Mouse (Mus musculus) thymus, adult 2 months (tissue): ENCODE results near the gene C1rl. TPM values are rescaled to one million over a fixed set of nuclear protein-coding genes. Genes with fewer than 3 reads are reported as not detected.
"Not testable (repeated sequence)": the region's sequence is repeated elsewhere in the genome, so short reads cannot be mapped to it uniquely, and the experiment has no call there.

Experiments used
- DNase-seq: peaks from one replicate; pipeline ENCODE4 v3.0.0; 2021
- H3K27ac ChIP-seq: fragments of 200-500 bp; 2 replicates; pipeline ENCODE4 v1.5.1; 2012; ENCODE audit warnings: low read length, control low read depth; ENCODE audit not compliant: control insufficient read depth, insufficient read depth
- H3K27me3 ChIP-seq: fragments of 200-500 bp; 2 replicates; pipeline ENCODE4 v1.6.1; 2012; ENCODE audit warnings: mild to moderate bottlenecking, low read length, moderate library complexity, mixed read lengths; ENCODE audit not compliant: control insufficient read depth, insufficient read depth
- H3K36me3 ChIP-seq: fragments of 200-500 bp; 2 replicates; pipeline ENCODE4 v1.6.1; 2012; ENCODE audit warnings: mild to moderate bottlenecking, low read length, moderate library complexity; ENCODE audit not compliant: control insufficient read depth, insufficient read depth
- H3K4me1 ChIP-seq: fragments of 200-500 bp; replicated peaks from 2 replicates; pipeline ENCODE4 v1.6.1; 2012; ENCODE audit warnings: low read length; ENCODE audit not compliant: control insufficient read depth, insufficient read depth
- H3K4me3 ChIP-seq: fragments of 200-500 bp; 2 replicates; pipeline ENCODE4 v1.5.1; 2012; ENCODE audit warnings: mild to moderate bottlenecking, low read length, control low read depth, moderate library complexity; ENCODE audit not compliant: control insufficient read depth, insufficient read depth
- CTCF ChIP-seq: fragments of 200-500 bp; IDR thresholded peaks from 2 replicates; pipeline ENCODE4 v1.5.1; 2012; ENCODE audit warnings: mild to moderate bottlenecking, control low read depth, low read length, moderate library complexity, borderline replicate concordance; ENCODE audit not compliant: control insufficient read depth, poor library complexity, insufficient read depth; ENCODE audit errors: extremely low read depth
- POLR2A ChIP-seq: fragments of 200-500 bp; IDR thresholded peaks from 2 replicates; pipeline ENCODE4 v1.6.1; 2012; ENCODE audit warnings: mild to moderate bottlenecking, low read length, control low read depth, moderate library complexity; ENCODE audit not compliant: control insufficient read depth, poor library complexity, insufficient read depth; ENCODE audit errors: extremely low read depth
- WGBS: fragments of 180-500 bp; shearing (Covaris S2); methylation state at CpG from one replicate; pipeline ENCODE4 v1.1.7; 2018; 5-methylcytosine and 5-hydroxymethylcytosine counted together
- polyA plus RNA-seq: library from polyadenylated mRNA; depleted of rRNA; stranded (reverse); fragments of >200 nt; gene quantifications from 2 replicates; pipeline ENCODE4 v1.2.3, GENCODE M21; 2012

Gene C1rl
- polyA plus RNA-seq, 1 experiment = 1.2 TPM

GRCm38 (mm10) chr6:124501473-124501872 is 8.6 kb downstream of the C1rl start:
- no peak for DNase-seq
- 91% methylated on average over 4 of the region's 4 CpGs for WGBS
- no peak overlapping the region for H3K4me3 ChIP-seq
- TF ChIP-seq CTCF = no peak
- no peak for TF ChIP-seq POLR2A
- no peaks in the 10 kb centered on the region for H3K27me3 ChIP-seq
- no peaks in the 10 kb centered on the region for H3K36me3 ChIP-seq
- peaks cover 2% of the 10 kb centered on the region; the same call in 1 of the 2 replicates for H3K4me1 ChIP-seq
- no peak overlapping the region for H3K27ac ChIP-seq

DNA sequence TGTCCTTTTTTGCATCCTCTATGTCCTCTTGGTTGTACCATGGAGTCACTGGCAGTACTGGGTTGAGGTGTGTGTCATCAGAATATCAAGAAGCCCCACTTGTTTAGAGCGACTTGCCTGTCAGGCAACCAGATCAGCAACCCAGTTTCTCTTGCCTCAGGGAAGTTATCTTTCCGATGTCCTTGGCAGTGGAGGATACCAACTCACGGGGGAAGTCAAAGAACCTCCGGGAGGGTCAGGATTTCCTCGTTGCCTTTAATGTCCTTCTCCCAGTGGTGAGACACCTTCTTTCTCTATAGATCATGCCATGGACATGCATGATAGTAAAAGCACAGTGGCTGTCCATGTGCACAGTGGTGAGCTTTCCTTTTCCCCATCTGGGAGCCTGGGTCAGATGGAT is 9.1 kb downstream of the C1rl start:
- Histone ChIP-seq H3K4me3 (no peak overlapping the region), H3K36me3 (no peaks in the 10 kb centered on the region), H3K27me3 (no peaks in the 10 kb centered on the region), H3K27ac (no peak overlapping the region), H3K4me1 (peaks cover 2% of the 10 kb centered on the region; the same call in 1 of the 2 replicates)
- 91% methylated on average over 5 of the region's 5 CpGs for WGBS
- DNase-seq = no peak
- no peak for TF ChIP-seq POLR2A
- no peak for TF ChIP-seq CTCF

GRCm38 (mm10) chr6:124505028-124505427 is 12.1 kb downstream of the C1rl start:
- H3K36me3 ChIP-seq = no peaks in the 10 kb centered on the region
- WGBS = 16% methylated on average over 4 of the region's 4 CpGs
- H3K4me3 ChIP-seq = no peak overlapping the region
- H3K27me3 ChIP-seq = no peaks in the 10 kb centered on the region
- DNase-seq = no peak
- no peak for TF ChIP-seq POLR2A
- no peak for TF ChIP-seq CTCF
- no peaks in the 10 kb centered on the region for H3K4me1 ChIP-seq
- H3K27ac ChIP-seq = no peak overlapping the region

GRCm38 (mm10) chr6:124506991-124507390 is 14.1 kb downstream of the C1rl start:
- Histone ChIP-seq H3K4me3 (no peak overlapping the region), H3K27ac (no peak overlapping the region), H3K4me1 (no peaks in the 10 kb centered on the region), H3K27me3 (no peaks in the 10 kb centered on the region), H3K36me3 (no peaks in the 10 kb centered on the region)
- WGBS = 93% methylated on average over 6 of the region's 6 CpGs
- no peak for TF ChIP-seq POLR2A
- TF ChIP-seq CTCF = no peak
- no peak for DNase-seq

DNA sequence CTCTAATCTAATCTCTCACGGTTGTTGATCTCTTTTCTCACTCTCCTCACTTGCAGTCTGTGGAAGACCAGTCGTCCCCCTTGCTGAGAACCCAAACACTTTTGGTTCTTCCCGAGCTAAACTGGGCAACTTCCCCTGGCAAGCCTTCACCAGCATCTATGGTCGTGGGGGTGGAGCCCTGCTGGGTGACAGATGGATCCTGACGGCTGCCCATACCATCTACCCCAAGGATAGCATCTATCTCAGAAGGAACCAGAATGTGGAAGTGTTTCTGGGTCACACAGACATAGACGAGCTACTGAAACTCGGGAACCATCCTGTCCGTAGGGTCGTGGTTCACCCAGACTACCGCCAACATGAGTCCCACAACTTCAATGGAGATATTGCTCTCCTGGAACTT is 15.4 kb downstream of the C1rl start:
- no peaks in the 10 kb centered on the region for H3K27me3 ChIP-seq
- no peak for DNase-seq
- WGBS = 80% methylated on average over 10 of the region's 10 CpGs
- no peak overlapping the region for H3K27ac ChIP-seq
- H3K4me3 ChIP-seq = no peak overlapping the region
- no peaks in the 10 kb centered on the region for H3K36me3 ChIP-seq
- TF ChIP-seq CTCF = no peak
- 0 out of 2 replicates have a peak, but pooled peaks cover 2% of the 10 kb centered on the region for H3K4me1 ChIP-seq

GRCm38 (mm10) chr6:124509192-124509591 is 16.3 kb downstream of the C1rl start:
- not testable (repeated sequence) for DNase-seq, H3K27me3 ChIP-seq, H3K4me3 ChIP-seq, H3K36me3 ChIP-seq, H3K27ac ChIP-seq, H3K4me1 ChIP-seq
- 93% methylated on average over 5 of the region's 5 CpGs for WGBS

DNA sequence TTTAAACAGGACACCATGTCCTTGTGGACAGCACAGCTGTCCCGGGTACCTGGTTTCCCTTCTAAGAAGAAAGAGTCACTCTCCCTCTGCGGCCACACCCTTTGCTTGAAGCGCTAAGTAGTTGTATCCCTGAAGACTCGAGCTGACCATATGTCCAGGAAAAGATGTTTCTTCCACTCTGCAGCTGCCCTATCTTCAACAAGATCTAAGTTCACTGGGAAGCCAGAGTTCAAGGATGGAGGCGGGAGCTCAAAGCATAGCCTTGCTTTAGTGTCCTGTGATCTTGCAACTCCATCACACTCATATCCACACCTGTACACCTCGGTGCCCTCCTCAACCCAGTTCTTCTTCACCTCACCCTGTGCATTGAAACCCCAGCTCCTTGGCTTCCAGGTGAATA is 19.0 kb downstream of the C1rl start:
- H3K27me3 ChIP-seq = no peaks in the 10 kb centered on the region
- WGBS = 68% methylated on average over 6 of the region's 6 CpGs
- H3K4me3 ChIP-seq = no peak overlapping the region
- no peak overlapping the region for H3K27ac ChIP-seq
- TF ChIP-seq CTCF (no peak), POLR2A (no peak)
- H3K4me1 ChIP-seq = 0 out of 2 replicates have a peak, but pooled peaks cover 2% of the 10 kb centered on the region
- DNase-seq = no peak
- no peaks in the 10 kb centered on the region for H3K36me3 ChIP-seq
